Mouse (Mus musculus) ES-E14 (cell line): ENCODE data around the gene Riok1.

Source experiments
- ZC3H11A ChIP-seq: IDR thresholded peaks from 2 replicates; pipeline ENCODE4 v1.6.1; 2012; ENCODE audit warnings: low read depth, mild to moderate bottlenecking, inconsistent platforms, low read length, borderline replicate concordance
- ZNF384 ChIP-seq: IDR thresholded peaks from 2 replicates; pipeline ENCODE4 v1.6.1; 2012; ENCODE audit warnings: low read depth, low read length, inconsistent platforms

DNA sequence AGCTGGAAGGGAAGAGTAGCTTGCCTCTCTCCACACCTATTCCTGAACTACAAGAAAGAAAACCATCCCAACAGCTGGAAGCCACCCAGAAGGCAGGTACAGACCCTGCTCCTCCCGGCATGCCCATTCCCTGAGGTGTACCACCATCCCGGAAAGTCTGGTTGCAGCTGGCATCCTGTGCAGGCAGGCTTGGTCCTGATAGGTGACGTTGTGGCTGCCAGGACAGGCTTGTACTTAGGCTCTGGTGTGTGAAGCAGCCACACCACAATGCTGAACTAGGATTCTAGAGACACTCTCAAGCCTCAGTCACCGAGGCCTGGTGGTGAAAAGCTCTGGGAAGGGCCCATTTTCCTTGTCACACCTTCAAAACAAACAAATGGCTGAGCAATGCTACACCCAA, 59.4 kb downstream of the Riok1 start:
- no peak for TF ChIP-seq ZNF384
- TF ChIP-seq ZC3H11A, result no peak
